Mouse (Mus musculus) CH12.LX (cell line): ENCODE measurements around the gene Ago4.

Experiments
- BHLHE40 ChIP-seq: IDR thresholded peaks from 2 replicates; pipeline ENCODE4 v1.6.1; 2011; ENCODE audit warnings: mild to moderate bottlenecking, low read depth, low read length, improper control_type of control experiment
- CHD1 ChIP-seq: IDR thresholded peaks from 2 replicates; pipeline ENCODE4 v1.6.1; 2012; ENCODE audit warnings: low read depth, low read length, improper control_type of control experiment, inconsistent platforms
- CHD2 ChIP-seq: IDR thresholded peaks from 2 replicates; pipeline ENCODE4 v1.6.1; 2011; ENCODE audit warnings: low read length, improper control_type of control experiment
- CTCF ChIP-seq, 2 experiments: IDR thresholded peaks in 1 of 2; conservative IDR thresholded peaks in 1 of 2; 2 replicates each; pipeline ENCODE4 v1.5.1; 2011 to 2012; ENCODE audit warnings: low read depth in 2 of 2, low read length in 2 of 2, improper control_type of control experiment in 1 of 2, inconsistent platforms in 1 of 2, mild to moderate bottlenecking in 1 of 2, moderate library complexity in 1 of 2
- IRF4 ChIP-seq: IDR thresholded peaks from 2 replicates; pipeline ENCODE4 v1.6.1; 2014; ENCODE audit warnings: low read depth, mild to moderate bottlenecking, inconsistent platforms, low read length, improper control_type of control experiment
- KAT2A ChIP-seq: IDR thresholded peaks from 2 replicates; pipeline ENCODE4 v1.6.1; 2012; ENCODE audit warnings: low read length, improper control_type of control experiment, inconsistent platforms; ENCODE audit not compliant: insufficient replicate concordance
- POLR2A ChIP-seq: IDR thresholded peaks from 2 replicates; pipeline ENCODE4 v1.6.1; 2011; ENCODE audit warnings: low read depth, mild to moderate bottlenecking, improper control_type of control experiment, low read length
- SIN3A ChIP-seq: IDR thresholded peaks from 2 replicates; pipeline ENCODE4 v1.6.1; 2012; ENCODE audit warnings: low read length, improper control_type of control experiment, inconsistent platforms
- SMC3 ChIP-seq: IDR thresholded peaks from 2 replicates; pipeline ENCODE4 v1.6.1; 2011; ENCODE audit warnings: low read depth, low read length, improper control_type of control experiment
- USF1 ChIP-seq: IDR thresholded peaks from 2 replicates; pipeline ENCODE4 v1.6.1; 2014; ENCODE audit warnings: low read depth, mild to moderate bottlenecking, inconsistent platforms, low read length, improper control_type of control experiment
- ZC3H11A ChIP-seq: IDR thresholded peaks from 2 replicates; pipeline ENCODE4 v1.6.1; 2012; ENCODE audit warnings: low read depth, mild to moderate bottlenecking, inconsistent platforms, low read length, improper control_type of control experiment
- ZKSCAN1 ChIP-seq: IDR thresholded peaks from 2 replicates; pipeline ENCODE4 v1.6.1; 2012; ENCODE audit warnings: low read depth, inconsistent platforms, low read length, improper control_type of control experiment, borderline replicate concordance

DNA sequence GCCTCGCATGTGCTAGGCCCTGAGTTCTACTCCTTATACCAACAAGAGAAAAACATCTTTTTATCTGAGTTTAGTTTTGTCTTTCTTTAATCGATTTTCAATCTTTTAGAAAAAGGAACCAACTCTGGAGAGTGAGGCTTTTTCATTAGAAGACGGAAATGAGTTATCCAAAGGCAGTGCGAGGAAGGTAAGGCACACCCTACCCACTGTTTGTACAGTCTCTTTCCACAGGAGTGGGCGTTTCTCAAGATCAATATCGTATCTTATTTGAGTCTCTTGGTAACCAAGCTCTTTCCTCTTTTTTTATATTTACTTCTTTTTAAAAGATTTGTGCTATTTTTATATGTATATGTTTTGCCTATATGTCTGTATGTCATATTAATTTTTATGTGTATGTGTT lies 30.5 kb upstream of the Ago4 start:
- TF ChIP-seq BHLHE40 (no peak), KAT2A (no peak), CTCF (conservative IDR thresholded peaks at IDR 0.05 in 1 of 2, IDR thresholded peaks at IDR 0.05 in 1 of 2; ENCODE audit: low read depth in 2 of 2, low read length in 2 of 2) (no peak), POLR2A (no peak), IRF4 (no peak), SIN3A (no peak), CHD2 (no peak), ZKSCAN1 (no peak), USF1 (no peak), CHD1 (no peak), SMC3 (no peak), ZC3H11A (no peak)
